Mouse (Mus musculus) heart, embryonic 15.5 days (tissue): ENCODE results near the gene Gm12216. TPM values are rescaled to one million over a fixed set of nuclear protein-coding genes. Genes with fewer than 3 reads are reported as not detected.
"Not testable (repeated sequence)": the region's sequence is repeated elsewhere in the genome, so short reads cannot be mapped to it uniquely, and the experiment has no call there.

Source experiments
- ATAC-seq: fragments of 200-750 bp; cut with Nextera tagmentation; replicated peaks from 2 replicates; pipeline ENCODE4 v1.8.0; 2017; ENCODE audit warnings: low read depth, moderate TSS enrichment; ENCODE audit not compliant: insufficient number of reproducible peaks, insufficient read depth, low FRiP score
- H3K27ac ChIP-seq: fragments of 300-500 bp; sonication (generic); 2 replicates; pipeline ENCODE4 v1.5.1; 2015; ENCODE audit warnings: mild to moderate bottlenecking, inconsistent platforms
- H3K27me3 ChIP-seq: fragments of 300-500 bp; sonication (generic); 2 replicates; pipeline ENCODE4 v1.6.1; 2015; ENCODE audit warnings: inconsistent platforms
- H3K36me3 ChIP-seq: fragments of 300-500 bp; sonication (generic); 2 replicates; pipeline ENCODE4 v1.6.1; 2015; ENCODE audit warnings: mild to moderate bottlenecking, inconsistent platforms
- H3K4me1 ChIP-seq: fragments of 300-500 bp; sonication (generic); replicated peaks from 2 replicates; pipeline ENCODE4 v1.6.1; 2015; ENCODE audit warnings: inconsistent platforms
- H3K4me2 ChIP-seq: fragments of 300-500 bp; sonication (generic); 2 replicates; pipeline ENCODE4 v1.6.1; 2015; ENCODE audit warnings: inconsistent platforms, mild to moderate bottlenecking, moderate library complexity
- H3K4me3 ChIP-seq: fragments of 300-500 bp; sonication (generic); 2 replicates; pipeline ENCODE4 v1.5.1; 2015; ENCODE audit warnings: mild to moderate bottlenecking, inconsistent platforms
- H3K9ac ChIP-seq: fragments of 300-500 bp; sonication (generic); 2 replicates; pipeline ENCODE4 v1.6.1; 2015; ENCODE audit warnings: mild to moderate bottlenecking, inconsistent platforms
- H3K9me3 ChIP-seq: fragments of 300-500 bp; sonication (generic); replicated peaks from 2 replicates; pipeline ENCODE4 v1.6.1; 2016; ENCODE audit warnings: inconsistent platforms
- WGBS: fragments of 180-500 bp; shearing (Covaris S2); methylation state at CpG from one replicate; pipeline ENCODE4 v1.1.7; 2015; ENCODE audit warnings: mixed read lengths; 5-methylcytosine and 5-hydroxymethylcytosine counted together
- polyA plus RNA-seq: library from polyadenylated mRNA; unstranded; fragments of >200 nt; fragmentation: Nextera tagmentation; extraction: Ambion mirVana; gene quantifications from 2 replicates; pipeline ENCODE4 v1.2.1, GENCODE M21; 2015

The Gm12216 gene
- polyA plus RNA-seq, 1 experiment from 2014 or later: 0.74 TPM

DNA sequence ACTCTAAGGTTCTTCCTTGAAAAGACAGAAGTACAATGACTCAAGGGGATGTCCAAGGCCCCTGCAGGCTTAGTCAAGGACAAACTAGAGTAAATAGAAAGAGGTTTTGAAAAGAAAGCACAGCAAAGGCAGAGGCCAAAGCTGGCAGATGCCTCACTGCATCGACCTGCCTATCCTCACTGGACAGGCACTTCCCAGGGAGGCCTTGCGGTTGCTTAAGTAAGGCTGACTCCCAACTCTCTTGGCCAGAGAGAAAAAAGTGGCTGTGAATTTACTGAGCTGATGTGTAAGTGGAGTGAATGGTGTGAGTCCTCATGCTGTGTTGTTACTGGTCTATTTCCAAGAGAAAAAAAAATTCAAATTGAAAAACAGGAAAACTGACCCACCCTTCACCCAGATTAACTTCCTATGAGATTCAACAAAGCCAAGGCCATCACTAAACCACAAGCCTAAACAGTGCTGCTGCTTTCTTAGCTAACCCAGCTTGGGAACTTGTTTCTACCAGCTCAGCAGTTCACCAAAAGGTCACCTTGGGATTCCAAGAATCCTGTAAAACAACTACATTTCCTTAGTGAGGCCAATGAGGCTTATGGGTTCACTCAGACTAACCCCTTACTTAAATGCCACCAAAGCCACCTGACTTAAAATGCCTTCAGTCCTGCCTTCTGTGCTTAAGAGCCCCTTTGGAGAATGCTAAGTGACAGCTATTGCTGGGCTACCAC, 12.9 kb upstream of the Gm12216 start:
- no peaks in the 10 kb centered on the region for H3K9me3 ChIP-seq
- WGBS: 83% methylated on average over 2 of the region's 2 CpGs
- peaks cover 9% of the 10 kb centered on the region for H3K36me3 ChIP-seq
- 0 out of 2 replicates have a peak, but pooled peaks cover 2% of the 10 kb centered on the region for H3K4me1 ChIP-seq
- no peak for ATAC-seq
- H3K4me2 ChIP-seq: no peak overlapping the region
- H3K27ac ChIP-seq: no peak overlapping the region
- no peak overlapping the region for H3K4me3 ChIP-seq
- no peak overlapping the region for H3K9ac ChIP-seq
- H3K27me3 ChIP-seq: no peaks in the 10 kb centered on the region

DNA sequence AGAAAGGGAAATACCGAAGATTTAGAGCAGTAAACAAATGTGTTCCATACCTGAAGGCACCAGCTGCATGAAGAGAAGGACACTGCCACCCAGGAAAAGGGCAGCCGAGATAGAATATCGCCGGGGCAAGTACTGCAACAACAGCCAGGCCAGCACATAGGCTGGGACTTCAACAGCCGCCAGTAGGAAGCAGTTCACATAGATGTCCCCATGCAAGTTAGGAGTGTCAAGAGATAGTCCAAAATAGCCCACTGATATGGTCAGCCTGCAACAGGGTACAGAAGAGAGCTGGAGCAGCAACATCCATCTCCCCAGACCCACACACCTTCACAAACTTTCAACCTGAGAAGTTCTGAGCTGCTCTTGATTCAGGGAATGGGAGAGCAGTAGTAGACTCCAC, 10.1 kb upstream of the Gm12216 start:
- no peaks in the 10 kb centered on the region for H3K9me3 ChIP-seq
- H3K9ac ChIP-seq: no peak overlapping the region
- 0 out of 2 replicates have a peak, but pooled peaks cover 2% of the 10 kb centered on the region for H3K4me1 ChIP-seq
- peak overlapping the region; percentile 61 for H3K27ac ChIP-seq
- H3K4me2 ChIP-seq: no peak overlapping the region
- H3K27me3 ChIP-seq: no peaks in the 10 kb centered on the region
- no peak overlapping the region for H3K4me3 ChIP-seq
- ATAC-seq: peak; percentile 41; the same call in 1 of the 2 replicates
- 53% methylated on average over 5 of the region's 5 CpGs for WGBS
- peaks cover 9% of the 10 kb centered on the region for H3K36me3 ChIP-seq

DNA sequence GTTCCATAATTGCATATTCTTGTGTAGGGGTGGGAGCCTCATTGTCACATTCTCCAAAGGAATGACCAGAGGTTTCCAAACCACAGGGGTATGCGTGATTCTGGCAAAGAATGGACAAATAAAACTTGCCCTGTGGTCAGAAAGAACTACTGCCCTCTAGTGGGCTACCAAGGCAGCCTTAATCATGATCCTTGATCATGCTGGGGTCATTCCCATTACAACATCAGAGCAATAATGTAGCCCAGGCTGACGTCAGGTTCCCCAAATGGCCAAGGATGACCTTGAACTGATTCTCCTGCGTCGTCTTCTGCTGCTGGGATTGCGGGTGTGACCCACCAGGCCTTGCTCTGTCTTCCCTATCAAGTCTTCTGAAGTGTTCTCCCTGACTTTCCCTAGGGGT, 9.3 kb upstream of the Gm12216 start:
- not testable (repeated sequence) for H3K9ac ChIP-seq, H3K4me2 ChIP-seq, H3K4me3 ChIP-seq, H3K27ac ChIP-seq, H3K9me3 ChIP-seq, H3K36me3 ChIP-seq, H3K27me3 ChIP-seq, H3K4me1 ChIP-seq, ATAC-seq
- WGBS: 51% methylated on average over 5 of the region's 5 CpGs

DNA sequence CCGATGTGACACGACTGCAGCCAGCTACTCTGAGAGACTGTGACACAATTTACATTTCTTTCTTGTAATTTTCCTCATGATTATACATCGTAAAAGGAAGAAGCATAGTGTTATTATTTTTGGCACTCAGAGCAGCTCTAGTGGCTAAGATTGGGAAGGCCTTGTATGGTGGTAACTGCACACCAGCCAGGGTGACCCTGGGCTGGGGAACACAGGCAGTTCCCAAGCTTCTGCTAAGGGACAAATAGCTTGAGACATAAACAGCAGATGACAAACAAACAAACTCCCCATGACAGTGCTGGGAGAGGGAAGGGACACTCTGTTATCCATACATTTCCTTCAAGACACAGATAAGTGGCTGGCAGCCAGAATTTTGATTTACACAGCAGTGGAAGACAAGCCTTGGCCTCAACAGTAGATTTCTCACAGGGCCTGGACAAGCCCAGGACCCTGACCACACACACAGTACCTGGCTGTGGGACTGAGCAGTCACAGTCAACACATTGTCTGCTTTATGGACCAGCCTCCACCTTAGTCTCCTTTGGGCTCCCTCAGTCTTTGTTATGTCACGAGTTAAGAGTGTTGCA, 5.8 kb upstream of the Gm12216 start:
- not testable (repeated sequence) for H3K36me3 ChIP-seq, H3K4me3 ChIP-seq, H3K4me1 ChIP-seq, H3K27me3 ChIP-seq, H3K9ac ChIP-seq, ATAC-seq, H3K4me2 ChIP-seq, H3K9me3 ChIP-seq, H3K27ac ChIP-seq
- 62% methylated on average over 1 of the region's 4 CpGs for WGBS

DNA sequence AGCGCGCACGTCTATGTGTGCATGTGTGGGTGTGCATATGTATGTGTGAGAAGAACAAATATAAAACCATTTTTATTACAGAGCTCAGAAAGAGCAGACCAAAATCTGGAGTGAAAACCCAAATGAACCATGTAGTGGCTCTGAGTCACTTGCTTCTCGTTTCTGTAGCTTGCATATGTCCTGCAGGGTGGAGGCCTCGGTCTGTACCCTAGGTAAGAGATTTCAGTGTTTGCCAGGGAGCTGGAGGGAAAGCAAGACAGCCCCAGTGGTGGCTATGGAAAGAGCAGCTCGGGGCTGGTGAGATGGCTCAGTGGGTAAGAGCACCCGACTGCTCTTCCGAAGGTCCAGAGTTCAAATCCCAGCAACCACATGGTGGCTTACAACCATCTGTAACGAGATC, 1.9 kb upstream of the Gm12216 start:
- not testable (repeated sequence) for H3K4me1 ChIP-seq, H3K4me2 ChIP-seq, H3K9me3 ChIP-seq, H3K27me3 ChIP-seq, ATAC-seq, H3K36me3 ChIP-seq, H3K27ac ChIP-seq, H3K4me3 ChIP-seq, H3K9ac ChIP-seq
- 81% methylated on average over 8 of the region's 9 CpGs for WGBS

DNA sequence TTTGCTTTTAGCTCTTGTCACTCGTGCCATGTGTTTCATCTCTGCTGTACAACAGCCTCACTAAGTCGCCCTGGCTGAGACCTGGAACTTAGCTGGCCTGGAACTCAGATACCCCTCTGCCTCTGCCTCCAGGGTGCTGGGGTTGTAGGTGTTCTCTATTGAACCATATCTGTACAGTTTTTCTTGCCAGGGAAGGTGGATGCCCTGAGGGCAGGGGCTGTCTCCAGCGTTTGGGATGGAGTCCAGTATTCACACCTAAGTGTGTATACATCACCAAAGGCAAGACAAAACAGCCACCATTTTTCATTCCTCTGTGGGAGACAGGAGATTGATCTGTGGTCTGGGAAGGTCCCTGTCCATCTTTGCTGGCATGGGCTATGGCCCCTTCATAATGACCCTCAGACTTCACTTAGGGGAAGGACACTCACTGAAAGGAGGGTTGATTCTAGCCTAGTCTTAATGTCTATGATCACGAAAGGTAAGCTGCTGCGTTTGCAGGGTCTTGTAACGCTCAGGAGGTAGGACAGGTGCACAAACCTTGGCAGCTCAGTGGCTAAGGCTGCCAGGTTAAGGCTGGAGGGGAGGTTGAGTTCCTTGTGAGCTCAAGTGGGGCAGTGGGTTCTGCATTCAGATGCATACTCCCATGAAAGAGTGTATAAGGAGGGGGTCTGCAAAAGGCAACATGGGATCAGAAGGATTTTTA, 847 bp downstream of the Gm12216 start:
- Histone ChIP-seq H3K9me3 (no peaks in the 10 kb centered on the region), H3K4me3 (peak overlapping the region; percentile 70), H3K27me3 (no peaks in the 10 kb centered on the region; the same call in 1 of the 2 replicates), H3K4me1 (peaks cover 3% of the 10 kb centered on the region), H3K9ac (no peak overlapping the region), H3K27ac (no peak overlapping the region), H3K36me3 (no peaks in the 10 kb centered on the region), H3K4me2 (peak overlapping the region; percentile 88)
- no peak for ATAC-seq
- 75% methylated on average over 6 of the region's 6 CpGs for WGBS

DNA sequence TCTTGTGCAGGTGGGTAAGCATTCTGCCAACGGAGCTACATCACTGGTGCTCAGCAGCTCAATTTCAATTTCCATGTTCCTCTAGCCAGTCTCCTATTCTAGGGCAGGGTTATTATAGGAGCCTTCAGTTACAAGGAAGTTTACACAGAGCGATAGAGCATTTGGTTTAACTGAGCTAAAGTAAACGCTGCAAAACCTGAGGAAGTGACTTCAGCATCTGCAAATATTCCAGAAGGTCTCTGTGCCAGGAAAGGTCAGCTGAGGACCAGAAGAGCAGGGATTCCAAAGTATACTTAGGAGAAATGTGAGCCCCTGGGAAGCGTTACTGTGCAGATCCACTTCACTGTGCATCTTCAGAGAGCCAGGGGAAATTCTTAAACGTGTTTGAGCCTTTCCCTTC, 5.4 kb downstream of the Gm12216 start:
- H3K4me1 ChIP-seq: peaks cover 3% of the 10 kb centered on the region
- no peaks in the 10 kb centered on the region; the same call in 1 of the 2 replicates for H3K27me3 ChIP-seq
- no peak overlapping the region for H3K27ac ChIP-seq
- no peaks in the 10 kb centered on the region for H3K9me3 ChIP-seq
- 41% methylated on average over 5 of the region's 5 CpGs for whole genome bisulfite sequencing
- ATAC-seq: no peak
- H3K9ac ChIP-seq: no peak overlapping the region
- no peak overlapping the region for H3K4me2 ChIP-seq
- no peaks in the 10 kb centered on the region for H3K36me3 ChIP-seq
- no peak overlapping the region for H3K4me3 ChIP-seq

DNA sequence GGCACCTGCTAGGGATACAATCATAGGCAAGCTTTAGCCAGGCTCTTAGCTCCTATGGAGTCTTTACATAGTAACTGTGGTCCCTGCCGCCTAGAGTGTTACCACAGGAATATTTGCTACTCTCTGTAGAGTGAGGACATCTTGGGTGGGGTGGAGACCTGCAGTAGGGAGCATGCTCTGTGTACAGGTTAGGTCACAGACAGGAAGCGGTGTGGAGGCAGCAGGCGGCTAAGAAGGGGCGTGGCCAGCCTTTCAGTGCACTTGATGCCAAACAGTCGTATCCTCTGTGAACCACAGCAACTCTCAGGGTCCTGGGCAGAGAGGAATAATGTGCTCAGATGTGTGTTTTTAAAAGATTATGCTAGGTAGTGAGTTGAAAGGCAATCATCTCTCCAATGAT, 7.3 kb downstream of the Gm12216 start:
- no peak overlapping the region for H3K27ac ChIP-seq
- H3K4me1 ChIP-seq: peaks cover 3% of the 10 kb centered on the region; the same call in 1 of the 2 replicates
- H3K9me3 ChIP-seq: no peaks in the 10 kb centered on the region
- no peak overlapping the region for H3K9ac ChIP-seq
- 40% methylated on average over 5 of the region's 5 CpGs for WGBS
- H3K27me3 ChIP-seq: no peaks in the 10 kb centered on the region
- H3K4me2 ChIP-seq: no peak overlapping the region
- H3K36me3 ChIP-seq: no peaks in the 10 kb centered on the region
- 0 out of 2 replicates have a peak, but pooled peaks have one; percentile 53 for ATAC-seq
- no peak overlapping the region for H3K4me3 ChIP-seq

DNA sequence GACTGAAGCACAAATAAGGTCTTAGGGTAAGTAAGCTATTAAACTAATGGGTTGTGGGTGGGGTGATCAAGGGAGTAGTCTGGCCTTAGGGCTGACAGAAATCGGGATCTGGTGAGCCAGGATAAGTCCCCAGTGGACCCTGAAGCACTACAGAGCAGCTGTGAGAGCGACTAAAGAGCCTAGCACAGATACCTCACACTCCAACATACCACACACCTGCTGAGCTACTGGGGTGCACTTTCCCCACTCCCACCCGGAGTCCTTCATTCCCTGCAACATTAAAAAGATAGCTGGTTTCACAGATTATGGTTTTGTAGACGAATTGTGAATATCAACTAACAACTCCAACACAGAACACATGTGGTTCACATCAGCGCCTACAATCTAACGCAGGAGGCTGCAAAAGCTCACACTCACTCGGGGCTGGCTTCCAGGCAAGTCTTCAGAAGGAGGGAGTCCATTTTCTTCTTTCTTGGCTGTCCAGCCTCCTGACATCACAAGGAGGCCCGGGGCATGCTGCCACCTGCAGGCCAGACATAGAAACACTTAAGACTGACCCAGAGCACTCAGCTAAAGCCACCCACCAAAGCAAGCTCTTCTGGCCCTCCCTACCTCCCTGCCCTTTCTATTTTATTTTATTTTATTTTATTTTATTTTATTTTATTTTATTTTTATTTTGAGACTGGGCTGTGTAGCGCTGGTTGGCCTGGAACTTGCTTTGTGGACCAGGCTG, 9.3 kb downstream of the Gm12216 start:
- 31% methylated on average over 9 of the region's 9 CpGs for WGBS
- peaks cover 3% of the 10 kb centered on the region; the same call in 1 of the 2 replicates for H3K4me1 ChIP-seq
- no peaks in the 10 kb centered on the region for H3K27me3 ChIP-seq
- peak; percentile 53 for ATAC-seq
- no peak overlapping the region; the same call in 1 of the 2 replicates for H3K4me2 ChIP-seq
- H3K36me3 ChIP-seq: no peaks in the 10 kb centered on the region
- no peaks in the 10 kb centered on the region for H3K9me3 ChIP-seq
- H3K9ac ChIP-seq: no peak overlapping the region
- H3K4me3 ChIP-seq: no peak overlapping the region
- no peak overlapping the region for H3K27ac ChIP-seq

DNA sequence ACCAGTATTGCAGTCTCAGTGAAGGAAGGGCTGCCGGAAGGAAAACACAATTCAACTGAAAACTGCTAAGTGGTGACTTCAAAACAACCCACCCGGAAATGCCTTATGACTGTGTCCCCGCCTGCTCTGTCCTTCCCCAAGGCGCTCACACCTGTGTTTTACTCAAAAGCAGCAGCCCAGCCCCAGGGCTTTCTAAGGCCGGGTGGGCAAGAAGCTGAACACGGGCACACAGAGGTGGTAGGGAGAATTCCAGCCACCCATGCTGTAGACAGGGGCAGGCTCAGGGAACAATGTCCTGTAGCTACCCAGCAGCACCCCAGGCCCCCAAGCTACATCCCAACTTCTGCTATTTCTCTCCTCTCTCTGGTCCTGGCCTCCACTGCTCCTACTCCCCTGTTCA, 13.4 kb downstream of the Gm12216 start:
- no peak overlapping the region for H3K4me3 ChIP-seq
- H3K36me3 ChIP-seq: no peaks in the 10 kb centered on the region
- peaks cover 3% of the 10 kb centered on the region; the same call in 1 of the 2 replicates for H3K4me1 ChIP-seq
- no peaks in the 10 kb centered on the region for H3K9me3 ChIP-seq
- no peak overlapping the region for H3K4me2 ChIP-seq
- H3K27me3 ChIP-seq: no peaks in the 10 kb centered on the region
- 80% methylated on average over 6 of the region's 6 CpGs for WGBS
- ATAC-seq: no peak
- H3K9ac ChIP-seq: no peak overlapping the region
- H3K27ac ChIP-seq: no peak overlapping the region

DNA sequence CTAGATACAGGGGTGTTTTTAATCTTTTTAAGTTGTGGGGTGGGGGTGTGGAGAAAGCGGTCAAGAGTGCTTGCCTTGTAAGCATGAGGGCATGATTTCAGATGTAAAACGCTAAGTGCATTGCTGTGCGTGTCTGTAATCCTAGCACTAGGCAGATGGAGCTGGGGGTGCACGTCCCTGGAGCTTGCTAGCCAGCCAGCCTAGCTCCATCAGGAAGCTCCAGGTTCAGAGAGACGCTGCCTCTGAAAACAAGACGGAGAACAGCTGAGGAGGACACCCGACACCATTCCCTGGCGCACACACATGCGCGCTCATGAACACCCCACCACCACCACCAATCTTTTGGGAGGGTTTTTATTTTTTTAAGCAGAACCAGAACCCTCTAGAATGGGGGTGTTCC, 15.9 kb downstream of the Gm12216 start:
- Histone ChIP-seq H3K4me1 (peaks cover 15% of the 10 kb centered on the region), H3K27ac (no peak overlapping the region), H3K36me3 (no peaks in the 10 kb centered on the region), H3K4me2 (no peak overlapping the region), H3K9ac (no peak overlapping the region), H3K9me3 (no peaks in the 10 kb centered on the region), H3K4me3 (no peak overlapping the region), H3K27me3 (no peaks in the 10 kb centered on the region)
- ATAC-seq: no peak
- WGBS: 64% methylated on average over 10 of the region's 10 CpGs
